Mouse (Mus musculus) right cerebral cortex, adult 18-20 months (tissue): ENCODE measurements around the gene Brd2.

ENCODE experiments used
- DNase-seq: peaks from one replicate; pipeline ENCODE4 v3.0.0; 2022; ENCODE audit warnings: mixed read lengths

Gene Brd2

DNA sequence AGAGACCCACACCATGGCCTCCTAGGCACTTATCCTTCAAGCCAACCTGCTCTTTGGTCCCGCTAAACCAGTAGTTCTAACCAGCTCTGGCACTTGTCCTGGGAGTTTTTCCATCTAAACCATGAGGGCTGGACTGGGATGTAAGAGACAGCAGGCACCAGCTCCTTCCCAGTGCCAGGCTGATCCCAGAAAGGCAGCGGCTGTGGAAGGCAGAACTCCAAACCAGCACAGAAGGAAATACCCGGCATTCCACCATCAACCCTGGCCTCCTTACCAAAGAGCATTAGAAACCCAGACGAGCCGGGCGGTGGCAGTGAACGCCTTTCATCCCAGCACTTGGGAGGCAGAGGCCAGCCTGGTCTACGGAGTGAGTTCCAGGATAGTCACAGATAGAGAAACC, 12.1 kb downstream of the Brd2 start:
- DNase-seq: no peak

- DNase-seq: no peak
Measured at GRCm38 (mm10) chr17:34109806-34110195, 12.6 kb downstream of the Brd2 start.

DNA sequence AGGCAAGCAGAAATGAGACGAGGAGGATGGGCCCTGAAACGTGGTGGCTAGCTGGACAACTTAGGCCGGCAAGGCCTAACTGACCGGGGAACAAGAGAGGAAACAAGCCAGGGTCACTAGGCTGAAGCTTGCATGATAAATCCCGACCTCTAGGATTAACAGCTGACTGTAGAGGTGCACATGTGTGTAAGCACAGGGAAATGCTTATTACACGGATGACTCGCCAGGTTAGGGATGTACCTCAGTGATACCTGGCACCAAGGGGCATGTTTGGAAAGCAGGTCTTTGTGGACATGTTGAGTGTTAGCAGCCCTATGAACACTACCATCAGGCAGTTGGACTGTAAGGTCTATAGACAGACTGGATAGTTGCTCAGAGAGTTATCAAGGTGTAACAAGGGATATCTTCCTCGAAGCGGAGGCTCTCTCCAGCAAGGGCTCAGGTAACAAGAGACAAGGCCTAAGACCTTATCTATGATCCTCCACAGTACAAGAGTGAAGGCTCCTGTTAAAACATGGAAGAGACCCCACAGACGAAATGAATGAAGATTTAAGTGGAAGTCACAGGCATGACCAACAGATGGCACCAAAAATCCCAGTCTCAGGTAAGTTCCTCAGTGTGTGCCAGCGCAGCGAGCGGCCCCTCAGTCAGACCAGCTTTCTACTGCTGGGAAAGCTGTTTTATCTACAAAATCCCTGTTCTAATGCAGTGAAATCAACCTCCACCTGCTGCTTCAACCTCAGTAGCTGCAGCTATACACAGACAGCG, 13.2 kb downstream of the Brd2 start:
- DNase-seq: no peak

DNA sequence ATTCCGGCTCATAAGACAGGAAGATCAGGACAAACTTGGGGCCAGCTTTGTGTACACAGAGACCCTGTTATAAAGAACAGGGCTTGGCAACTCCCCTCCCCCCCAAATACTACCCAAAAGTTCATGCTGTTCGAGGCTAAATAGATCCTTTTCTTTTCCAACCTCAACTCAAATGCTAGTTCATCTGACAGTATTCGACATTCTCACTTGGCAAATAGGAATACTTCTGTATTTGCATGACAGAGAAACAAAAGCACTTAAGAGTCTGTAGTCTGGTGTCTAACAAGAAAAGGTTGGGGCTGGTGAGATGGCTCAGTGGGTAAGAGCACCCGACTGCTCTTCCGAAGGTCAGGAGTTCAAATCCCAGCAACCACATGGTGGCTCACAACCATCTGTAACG, 14.0 kb downstream of the Brd2 start:
- DNase-seq: no peak

GRCm38 (mm10) chr17:34107109-34107867, 15.1 kb downstream of the Brd2 start:
- DNase-seq: no peak

DNA sequence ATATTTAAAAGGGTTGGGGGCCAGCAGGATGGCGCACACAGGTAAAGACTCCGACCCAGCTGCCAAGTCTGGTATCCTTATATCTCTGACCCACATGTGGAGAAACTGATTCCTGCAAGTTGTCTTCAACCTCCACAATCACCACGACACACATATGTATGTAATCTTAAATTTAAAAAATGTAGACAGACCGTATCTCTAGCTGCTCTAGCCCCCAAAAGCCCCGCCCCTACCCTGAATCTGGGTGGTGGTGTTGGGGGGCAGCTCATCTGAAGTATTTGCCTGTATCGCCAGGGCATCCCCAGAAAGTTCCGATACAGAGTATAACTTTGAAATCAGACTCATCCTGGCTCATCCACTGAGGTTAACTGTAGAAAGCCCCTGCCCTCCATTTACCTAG, 15.9 kb downstream of the Brd2 start:
- DNase-seq: no peak

DNA sequence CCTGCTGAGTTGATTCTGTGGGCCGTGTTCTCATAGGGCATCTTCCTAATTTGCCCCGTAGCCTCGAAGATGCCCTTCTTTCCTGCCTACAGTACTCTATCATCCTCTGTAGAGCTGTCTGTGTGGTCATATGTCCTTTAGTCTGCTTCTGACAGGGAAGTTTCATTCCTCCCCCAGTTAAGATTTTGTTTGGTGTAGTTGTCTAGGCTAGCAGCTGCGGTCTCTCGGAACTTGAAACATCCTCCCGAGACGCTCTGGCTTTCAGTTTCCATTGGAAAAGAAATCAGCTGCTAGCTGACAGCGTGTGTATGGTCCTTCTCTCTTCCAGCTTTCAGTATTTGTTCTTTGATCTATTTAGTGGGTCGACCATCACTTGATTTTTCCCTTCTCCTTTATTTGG, 17.6 kb downstream of the Brd2 start:
- no peak for DNase-seq

DNA sequence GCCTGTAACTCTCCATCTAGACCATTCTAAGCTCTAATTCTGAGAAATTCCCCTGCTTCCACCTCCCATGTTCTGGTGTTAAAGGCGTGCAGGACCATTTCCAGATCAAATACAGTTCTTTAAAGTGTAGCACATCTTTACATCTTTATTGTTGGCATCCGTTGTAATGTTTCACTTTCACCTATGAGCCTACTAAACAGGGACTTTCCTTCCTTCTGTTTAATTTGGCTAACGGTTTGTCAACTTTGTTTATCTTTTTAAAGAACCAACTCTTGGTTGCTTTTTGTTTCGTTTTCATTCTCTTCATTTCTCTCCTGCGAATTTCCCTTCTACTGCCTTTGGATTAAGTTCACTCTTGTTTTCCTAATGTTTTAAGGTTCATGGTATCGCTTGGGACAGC, 19.6 kb downstream of the Brd2 start:
- DNase-seq: no peak

DNA sequence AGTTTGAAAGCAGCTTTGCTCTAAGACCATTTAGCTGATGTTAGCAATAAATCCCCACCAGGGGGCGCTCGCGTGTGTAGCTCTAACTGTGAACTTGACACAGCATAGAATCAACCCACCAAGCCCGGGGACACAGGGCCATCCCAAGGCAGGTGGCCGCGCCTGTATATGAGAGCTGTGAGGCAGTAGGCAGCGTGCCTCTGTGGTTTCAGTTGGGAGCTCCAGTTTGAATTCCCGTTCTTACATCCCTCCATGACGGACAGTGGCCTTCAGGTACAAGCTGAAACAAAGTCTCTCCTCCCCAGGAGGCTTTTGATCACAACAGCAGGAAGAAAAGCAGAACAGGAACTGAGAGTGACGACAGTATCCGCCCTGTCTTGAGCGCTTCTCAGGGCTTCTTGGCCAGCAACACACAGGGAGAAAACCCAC, 20.8 kb downstream of the Brd2 start:
- peak; percentile 85 for DNase-seq

DNA sequence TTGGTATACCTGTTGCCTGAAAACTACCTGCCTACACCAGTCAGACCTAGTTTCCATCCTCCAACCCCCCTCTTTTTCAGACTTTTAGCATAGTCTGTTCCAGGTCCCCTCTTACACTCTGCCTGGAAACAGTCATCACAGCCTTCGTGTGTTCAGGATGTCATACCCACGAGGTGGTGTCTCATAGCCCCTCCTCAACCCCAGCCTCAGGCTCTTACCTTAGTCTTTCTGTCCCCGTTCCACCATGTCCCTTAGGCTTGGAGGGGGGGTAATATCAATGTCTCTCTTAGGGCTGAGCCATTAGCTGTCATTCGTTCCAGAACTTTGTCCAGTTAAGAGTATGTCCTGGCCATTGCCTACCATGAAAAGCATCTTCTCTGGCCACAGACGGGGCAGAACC, 21.2 kb downstream of the Brd2 start:
- no peak for DNase-seq

DNA sequence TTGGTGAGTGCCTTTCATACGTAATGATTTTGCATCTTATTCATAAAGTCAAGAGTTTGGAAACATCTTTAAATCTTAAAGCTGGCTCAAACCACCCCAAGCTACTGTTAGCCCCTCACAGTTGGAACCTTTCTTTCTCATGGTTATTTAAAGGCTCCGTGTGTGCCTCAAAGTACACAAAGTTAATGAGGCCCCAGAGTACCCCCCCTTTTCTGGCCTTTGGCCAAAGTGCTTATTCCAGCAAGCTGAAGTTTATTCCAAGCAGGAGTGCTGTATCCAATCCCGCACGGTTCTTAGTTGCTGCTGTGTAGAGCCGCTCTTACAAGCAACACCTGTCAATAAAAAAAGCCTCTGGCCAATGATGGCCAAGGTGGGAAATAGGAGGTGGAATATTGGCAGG, 22.9 kb downstream of the Brd2 start:
- DNase-seq: no peak

DNA sequence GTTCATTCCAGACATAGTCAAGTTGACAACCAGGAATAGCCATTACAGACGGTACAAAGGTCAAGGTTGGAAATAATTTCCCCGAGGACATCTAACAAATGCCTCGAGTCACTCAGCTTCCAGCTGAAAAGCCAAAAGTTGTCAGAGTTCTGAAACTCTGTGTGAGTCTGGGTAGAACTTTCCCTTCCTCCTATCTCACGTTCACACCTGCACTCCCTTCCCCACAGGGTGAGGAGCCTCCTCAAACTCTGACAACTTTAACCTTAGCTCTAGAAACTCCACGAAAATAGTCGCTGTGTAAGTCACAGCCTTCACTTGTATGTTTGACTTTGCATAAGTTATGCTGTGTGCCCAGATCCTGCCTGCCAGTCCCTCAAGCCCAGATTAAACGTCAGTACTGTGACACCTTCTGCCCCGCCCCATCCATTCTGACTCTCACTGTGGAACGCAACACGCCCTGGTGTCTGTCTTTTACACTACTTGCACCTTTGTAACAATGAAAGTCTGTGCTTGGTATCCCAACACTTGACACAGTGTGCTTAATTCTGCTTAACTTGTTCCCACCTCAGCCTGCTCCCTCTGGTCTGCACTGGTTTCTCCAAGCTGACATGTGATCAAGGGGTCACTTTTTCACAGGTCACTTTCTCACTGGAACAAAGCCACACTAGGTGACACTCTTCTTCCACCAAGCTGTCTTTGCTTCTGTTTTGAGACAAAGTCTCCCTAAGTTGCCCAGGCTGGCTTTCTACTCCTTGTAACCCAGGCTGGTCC, 23.5 kb downstream of the Brd2 start:
- no peak for DNase-seq

DNA sequence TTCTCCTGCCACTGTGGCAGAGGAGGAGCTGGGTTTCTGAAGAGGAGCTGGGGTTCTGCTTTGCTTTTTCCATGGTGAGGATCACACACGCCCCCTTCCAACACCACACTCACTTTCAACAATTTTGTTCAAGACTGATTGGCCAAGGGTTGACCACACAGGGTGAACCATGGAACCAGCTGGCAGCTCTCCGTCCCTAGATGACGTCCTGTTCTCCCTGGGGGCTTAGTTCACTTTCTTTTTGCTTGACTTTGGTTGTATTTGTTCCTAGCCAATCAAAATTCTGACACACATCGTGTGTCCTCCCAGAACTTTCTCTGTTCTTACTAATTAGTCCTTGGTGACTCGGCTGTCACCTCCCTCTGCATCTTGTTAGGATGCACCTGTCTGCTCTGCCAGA, 25.2 kb downstream of the Brd2 start:
- DNase-seq: no peak

DNA sequence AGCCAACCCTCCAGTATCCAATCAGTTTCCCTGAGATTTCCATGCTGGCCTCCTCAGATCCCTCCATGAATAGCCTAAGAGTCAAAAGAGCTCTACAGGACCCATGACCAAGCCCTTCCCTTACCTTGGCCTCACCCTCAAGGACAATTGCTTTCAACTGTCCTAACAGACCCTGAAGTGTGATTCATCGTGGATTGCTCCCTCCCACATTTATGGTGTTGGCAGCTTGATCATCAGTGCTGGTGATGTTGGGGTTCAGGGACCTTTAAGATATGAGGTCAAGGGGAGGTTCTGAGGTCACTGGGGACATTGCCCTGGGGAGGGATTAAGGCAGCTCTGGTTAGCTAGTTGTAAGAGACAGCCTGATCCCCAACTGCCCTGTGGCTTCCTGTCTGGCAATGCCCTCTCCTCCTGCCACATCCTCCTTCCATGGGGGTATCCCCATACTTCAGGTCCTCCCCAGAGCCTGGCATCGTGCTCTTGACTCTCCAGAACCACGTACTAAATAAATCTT, 25.9 kb downstream of the Brd2 start:
- no peak for DNase-seq

GRCm38 (mm10) chr17:34094283-34095035, 28.0 kb downstream of the Brd2 start:
- no peak for DNase-seq

DNA sequence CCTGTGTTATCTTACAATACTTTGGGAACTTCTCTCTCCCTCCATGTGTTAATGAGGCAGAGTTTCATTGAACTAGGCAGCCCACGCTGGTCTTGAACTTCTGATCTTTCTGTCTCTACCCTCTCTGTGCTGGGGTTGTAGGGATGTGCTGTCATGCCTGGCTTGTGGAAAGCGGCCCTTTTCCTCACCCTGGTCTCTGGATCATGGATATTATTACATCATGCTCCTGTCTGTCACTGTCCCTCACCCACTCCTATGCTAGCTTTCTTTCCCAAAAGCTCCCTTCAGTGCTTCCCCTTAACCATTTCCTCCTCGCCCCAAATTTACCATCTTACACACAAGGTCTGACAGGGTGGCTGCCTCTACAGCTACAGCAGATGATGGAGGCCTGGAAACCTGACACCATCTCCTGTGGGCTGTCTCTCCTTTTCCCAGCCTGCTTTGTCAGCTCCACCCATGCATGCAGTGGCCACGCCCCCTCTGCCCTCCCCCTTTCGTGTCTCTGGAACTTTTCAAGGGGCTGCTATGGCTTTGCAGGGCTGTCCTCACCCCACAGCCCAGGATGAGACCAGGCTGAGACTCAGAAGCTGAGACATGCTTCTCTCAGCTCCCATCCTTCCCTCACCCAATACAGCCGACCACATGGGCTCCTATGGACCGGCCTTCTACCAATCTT, 29.1 kb downstream of the Brd2 start:
- no peak for DNase-seq

GRCm38 (mm10) chr17:34092197-34092875, 30.1 kb downstream of the Brd2 start, which contains the start of gene H2-Oa:
Gene H2-Oa, plus strand, starts transcription at chr17:34092340.
- no peak for DNase-seq

DNA sequence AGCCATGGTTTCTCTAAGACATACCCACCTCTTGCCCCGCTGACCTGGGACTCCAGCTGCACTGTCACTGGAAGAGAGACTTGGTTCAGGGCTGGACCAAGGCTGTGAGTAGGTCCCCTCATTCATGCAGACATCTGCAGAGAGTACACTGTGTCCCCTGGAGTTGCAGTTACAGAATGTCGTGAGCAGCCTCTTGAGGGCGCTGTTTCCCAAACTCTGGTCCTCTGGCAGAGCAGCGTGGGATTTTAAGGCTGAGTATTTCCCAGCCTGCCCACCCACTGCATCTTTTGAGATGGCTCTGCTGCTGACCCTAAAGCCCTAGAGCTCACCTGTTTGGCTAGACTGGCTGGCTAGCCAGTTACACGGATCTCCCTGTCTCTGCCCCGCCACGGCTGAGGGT, 31.5 kb downstream of the Brd2 start:
- no peak for DNase-seq

DNA sequence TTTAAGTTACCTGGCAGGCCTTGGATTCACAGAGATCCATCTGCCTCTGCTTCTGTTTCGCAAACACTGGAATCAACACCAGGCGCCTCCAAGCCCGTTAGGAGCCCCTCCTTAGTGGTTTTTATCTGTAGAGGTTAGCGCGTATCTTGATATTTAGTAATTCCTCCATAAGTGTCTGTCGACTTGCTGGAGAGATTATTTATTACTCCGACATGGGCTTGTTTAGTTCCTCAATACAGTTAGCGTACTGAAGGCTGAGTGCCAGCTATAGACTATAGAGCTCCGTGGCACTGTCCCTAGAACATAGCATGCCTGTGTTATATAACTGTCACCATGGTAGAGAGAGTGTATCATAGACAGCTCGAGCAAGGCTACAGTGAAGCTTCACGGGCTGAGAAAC, 34.3 kb downstream of the Brd2 start:
- no peak for DNase-seq

DNA sequence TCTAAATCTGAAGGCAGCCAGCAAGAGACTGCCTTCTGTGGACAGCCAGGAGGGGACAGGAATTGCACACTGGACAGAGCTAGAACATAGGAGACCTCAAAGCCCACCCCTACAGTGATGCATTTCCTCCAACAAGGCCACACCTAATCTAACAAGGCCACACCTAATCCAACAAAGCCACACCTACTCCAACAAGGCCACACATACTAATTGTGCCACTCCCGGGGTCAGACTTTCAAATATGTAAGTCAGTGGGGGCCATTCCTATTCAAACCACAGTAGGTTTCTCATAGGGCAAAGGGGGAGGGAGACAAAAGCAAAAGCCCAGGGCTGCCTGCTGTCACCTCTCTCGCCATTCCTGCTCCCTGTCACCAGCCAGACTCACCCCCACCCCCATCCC, 35.0 kb downstream of the Brd2 start:
- DNase-seq: no peak

GRCm38 (mm10) chr17:34083104-34083503, 39.3 kb downstream of the Brd2 start:
- no peak for DNase-seq
